Mouse (Mus musculus) heart, embryonic 14.5 days (tissue): ENCODE results near the gene Cgnl1. TPM values are rescaled to one million over a fixed set of nuclear protein-coding genes. Genes with fewer than 3 reads are reported as not detected.
"Not testable (repeated sequence)": the region's sequence is repeated elsewhere in the genome, so short reads cannot be mapped to it uniquely, and the experiment has no call there.

Experiments used
- ATAC-seq: fragments of 200-750 bp; cut with Nextera tagmentation; 2 replicates; pipeline ENCODE4 v1.8.0; 2017; ENCODE audit warnings: low read depth, moderate TSS enrichment; ENCODE audit not compliant: insufficient number of reproducible peaks, insufficient read depth, low FRiP score
- H3K27ac ChIP-seq, 2 experiments: fragments of 200-500 bp in 1 of 2; fragments of 300-500 bp in 1 of 2; sonication (generic) in 1 of 2; replicated peaks in 1 of 2; 2 replicates each; pipeline ENCODE4 v1.5.1; 2012 to 2014; ENCODE audit warnings: low read depth in 2 of 2, low read length in 2 of 2, control low read depth in 1 of 2, mild to moderate bottlenecking in 1 of 2, mixed read lengths in 1 of 2; ENCODE audit not compliant: control insufficient read depth in 1 of 2, insufficient read depth in 1 of 2
- H3K27me3 ChIP-seq: fragments of 300-500 bp; sonication (generic); 2 replicates; pipeline ENCODE4 v1.6.1; 2014; ENCODE audit warnings: mild to moderate bottlenecking, low read length, control low read depth; ENCODE audit not compliant: control insufficient read depth, insufficient read depth
- H3K36me3 ChIP-seq: fragments of 300-500 bp; sonication (generic); 2 replicates; pipeline ENCODE4 v1.6.1; 2014; ENCODE audit warnings: mild to moderate bottlenecking, control low read depth, low read length, mixed read lengths; ENCODE audit not compliant: control insufficient read depth, insufficient read depth
- H3K4me1 ChIP-seq, 2 experiments: fragments of 200-500 bp in 1 of 2; fragments of 300-500 bp in 1 of 2; sonication (generic) in 1 of 2; 2 replicates each; pipeline ENCODE4 v1.6.1; 2012 to 2014; ENCODE audit warnings: low read length in 2 of 2, control low read depth in 1 of 2, mixed read lengths in 1 of 2; ENCODE audit not compliant: control insufficient read depth in 2 of 2, insufficient read depth in 2 of 2
- H3K4me2 ChIP-seq: fragments of 300-500 bp; sonication (generic); 2 replicates; pipeline ENCODE4 v1.6.1; 2014; ENCODE audit warnings: mild to moderate bottlenecking, low read length
- H3K4me3 ChIP-seq, 2 experiments: fragments of 200-500 bp in 1 of 2; fragments of 300-500 bp in 1 of 2; sonication (generic) in 1 of 2; 2 replicates each; pipeline ENCODE4 v1.5.1; 2012 to 2014; ENCODE audit warnings: low read length in 2 of 2, mild to moderate bottlenecking in 2 of 2, control low read depth in 1 of 2, low read depth in 1 of 2, moderate library complexity in 1 of 2; ENCODE audit not compliant: control insufficient read depth in 1 of 2, insufficient read depth in 1 of 2
- H3K9ac ChIP-seq: fragments of 300-500 bp; sonication (generic); 2 replicates; pipeline ENCODE4 v1.6.1; 2014; ENCODE audit warnings: mild to moderate bottlenecking, low read length
- H3K9me3 ChIP-seq: fragments of 300-500 bp; sonication (generic); 2 replicates; pipeline ENCODE4 v1.6.1; 2016; ENCODE audit warnings: low read length, control low read depth; ENCODE audit not compliant: control insufficient read depth
- whole genome bisulfite sequencing: fragments of 180-500 bp; shearing (Covaris S2); extraction: QIAGEN DNeasy Blood & Tissue Kit; methylation state at CpG from one replicate; pipeline ENCODE4 v1.1.7; 2014; 5-methylcytosine and 5-hydroxymethylcytosine counted together
- polyA plus RNA-seq: library from polyadenylated mRNA; unstranded; fragments of >200 nt; fragmentation: Nextera tagmentation; extraction: Ambion mirVana; gene quantifications from 2 replicates; pipeline ENCODE4 v1.2.1, GENCODE M21; 2014

Gene Cgnl1
- polyA plus RNA-seq, 1 experiment from 2014 or later, result 37.6 TPM

- ATAC-seq, result no peak
- Histone ChIP-seq H3K36me3 (peaks cover 43% of the 10 kb centered on the region), H3K4me3 (no peak overlapping the region), H3K27ac (no peak overlapping the region), H3K4me1 (peaks cover 17 to 34% of the 10 kb centered on the region in 2 experiments), H3K27me3 (no peaks in the 10 kb centered on the region), H3K9me3 (no peaks in the 10 kb centered on the region), H3K9ac (no peak overlapping the region), H3K4me2 (no peak overlapping the region)
- WGBS, result 84% methylated on average over 6 of the region's 6 CpGs
Measured at GRCm38 (mm10) chr9:71625961-71626360, 145.4 kb downstream of the Cgnl1 start.

GRCm38 (mm10) chr9:71624793-71625495 lies 146.5 kb downstream of the Cgnl1 start:
- 50% methylated on average over 10 of the region's 10 CpGs for WGBS
- no peak overlapping the region for H3K9ac ChIP-seq
- peaks cover 17 to 34% of the 10 kb centered on the region in 2 experiments for H3K4me1 ChIP-seq
- H3K9me3 ChIP-seq, result no peaks in the 10 kb centered on the region
- no peak overlapping the region for H3K27ac ChIP-seq
- no peak overlapping the region for H3K4me3 ChIP-seq
- no peak for ATAC-seq
- no peak overlapping the region for H3K4me2 ChIP-seq
- H3K27me3 ChIP-seq, result no peaks in the 10 kb centered on the region
- peaks cover 33% of the 10 kb centered on the region for H3K36me3 ChIP-seq

- Histone ChIP-seq H3K9ac (no peak overlapping the region), H3K27me3 (no peaks in the 10 kb centered on the region), H3K4me2 (no peak overlapping the region), H3K9me3 (no peaks in the 10 kb centered on the region), H3K4me1 (peaks cover 14 to 29% of the 10 kb centered on the region in 2 experiments), H3K4me3 (no peak overlapping the region), H3K27ac (peak overlapping the region; percentile 83 to 87; a peak in 2 of 4 replicates), H3K36me3 (peaks cover 23% of the 10 kb centered on the region)
- peak; percentile 44; the same call in 1 of the 2 replicates for ATAC-seq
- WGBS, result 26% methylated on average over 4 of the region's 4 CpGs
Measured at GRCm38 (mm10) chr9:71623871-71624569, 147.4 kb downstream of the Cgnl1 start.

- no peaks in the 10 kb centered on the region for H3K27me3 ChIP-seq
- H3K27ac ChIP-seq, result peak overlapping the region; percentile 83 to 87
- WGBS, result 37% methylated on average over 3 of the region's 3 CpGs
- H3K36me3 ChIP-seq, result peaks cover 10% of the 10 kb centered on the region; the same call in 1 of the 2 replicates
- peaks cover 11 to 25% of the 10 kb centered on the region in 2 experiments for H3K4me1 ChIP-seq
- no peak overlapping the region for H3K4me3 ChIP-seq
- peak overlapping the region; percentile 41; the same call in 1 of the 2 replicates for H3K9ac ChIP-seq
- H3K4me2 ChIP-seq, result no peak overlapping the region
- no peaks in the 10 kb centered on the region for H3K9me3 ChIP-seq
- no peak; the same call in 1 of the 2 replicates for ATAC-seq
Measured at GRCm38 (mm10) chr9:71622593-71622992, 148.8 kb downstream of the Cgnl1 start.

DNA sequence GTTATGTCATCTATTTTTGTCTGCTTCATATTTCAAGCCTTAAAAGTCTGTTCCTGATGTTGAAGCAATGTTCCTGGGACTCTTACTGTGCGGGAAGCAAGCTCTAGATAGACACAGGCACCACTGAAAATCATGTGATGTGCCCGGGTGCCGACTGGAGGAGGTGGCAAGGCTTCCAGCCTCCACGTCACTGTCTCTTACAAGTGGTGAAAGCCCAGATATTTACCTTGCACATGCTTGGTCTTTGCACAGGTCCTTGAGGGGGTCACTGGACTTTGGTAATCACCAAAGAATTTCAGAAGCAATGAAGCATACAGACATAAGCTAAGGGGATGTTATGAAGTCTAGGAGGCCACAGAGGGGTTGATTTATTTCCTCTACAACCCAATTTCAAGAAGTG lies 149.4 kb downstream of the Cgnl1 start:
- no peak overlapping the region for H3K4me3 ChIP-seq
- peaks cover 9% of the 10 kb centered on the region; the same call in 1 of the 2 replicates for H3K36me3 ChIP-seq
- no peaks in the 10 kb centered on the region for H3K27me3 ChIP-seq
- H3K27ac ChIP-seq, result peak overlapping the region; percentile 83 to 87
- no peak for ATAC-seq
- no peaks in the 10 kb centered on the region for H3K9me3 ChIP-seq
- WGBS, result 26% methylated on average over 4 of the region's 4 CpGs
- peaks cover 11 to 25% of the 10 kb centered on the region in 2 experiments for H3K4me1 ChIP-seq
- no peak overlapping the region for H3K4me2 ChIP-seq
- H3K9ac ChIP-seq, result no peak overlapping the region; the same call in 1 of the 2 replicates

- H3K9ac ChIP-seq, H3K4me3 ChIP-seq, H3K36me3 ChIP-seq, H3K27ac ChIP-seq, H3K9me3 ChIP-seq, H3K27me3 ChIP-seq, H3K4me2 ChIP-seq, ATAC-seq: not testable (repeated sequence)
- H3K4me1 ChIP-seq, result peaks cover 11 to 25% of the 10 kb centered on the region in 2 experiments
- 85% methylated on average over 5 of the region's 5 CpGs for WGBS
Measured at GRCm38 (mm10) chr9:71620116-71620515, 151.3 kb downstream of the Cgnl1 start.

- Histone ChIP-seq H3K9me3 (no peaks in the 10 kb centered on the region), H3K4me2 (no peak overlapping the region), H3K4me3 (no peak overlapping the region), H3K9ac (no peak overlapping the region), H3K36me3 (no peaks in the 10 kb centered on the region), H3K4me1 (peaks cover 4 to 9% of the 10 kb centered on the region in 2 experiments), H3K27ac (no peak overlapping the region), H3K27me3 (no peaks in the 10 kb centered on the region)
- 47% methylated on average over 8 of the region's 8 CpGs for WGBS
- no peak; the same call in 1 of the 2 replicates for ATAC-seq
Measured at GRCm38 (mm10) chr9:71617363-71617762, 154.0 kb downstream of the Cgnl1 start.
